Mouse (Mus musculus) thymus, postnatal 10 days (tissue): ENCODE measurements around the gene Gm49388.
A peak's percentile ranks its signal among the peaks of the same experiment; 100 is the strongest.
"Not testable (repeated sequence)": the region's sequence is repeated elsewhere in the genome, so short reads cannot be mapped to it uniquely, and the experiment has no call there.

Source experiments
- DNase-seq, 2 experiments: peaks; one replicate each; pipeline ENCODE4 v3.0.0; 2021; ENCODE audit warnings: low spot score in 2 of 2

Gene Gm49388

DNA sequence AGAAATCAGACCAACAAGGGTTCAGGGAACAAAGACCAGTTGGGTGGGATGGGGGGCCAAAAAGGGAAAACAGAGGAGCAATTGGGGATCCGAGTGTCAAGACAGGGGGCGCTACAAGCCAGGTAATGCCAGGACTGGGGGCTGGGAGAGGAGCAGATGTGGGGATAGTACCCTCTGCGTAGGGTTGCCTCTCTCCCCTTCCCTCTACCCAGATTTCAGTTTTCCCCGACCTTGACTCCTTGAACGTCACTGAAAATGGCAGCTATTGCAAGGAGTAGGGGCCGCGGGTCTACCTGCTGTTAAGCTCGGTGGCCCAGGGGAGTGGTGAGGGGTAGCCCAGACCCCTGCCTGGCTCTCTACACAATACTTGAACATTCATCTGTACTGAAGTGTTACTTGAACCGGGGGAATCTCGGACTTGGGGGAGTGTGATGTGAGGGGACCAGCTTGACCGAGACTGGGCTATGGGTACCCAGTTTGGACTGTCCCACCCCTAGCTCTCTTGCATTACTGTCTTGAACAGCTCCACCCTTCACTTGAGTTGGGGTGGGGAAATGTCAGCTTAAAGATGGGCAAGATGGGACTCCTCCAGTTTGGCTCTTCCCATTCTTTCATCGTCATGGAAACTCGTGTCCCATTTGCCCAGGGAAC lies 16.9 kb upstream of the Gm49388 start:
- no peak for DNase-seq

GRCm38 (mm10) chr7:127768997-127769593 lies 16.3 kb upstream of the Gm49388 start:
- DNase-seq = peak; percentile 27 to 40

GRCm38 (mm10) chr7:127769651-127770038 lies 15.8 kb upstream of the Gm49388 start, which contains the start of gene Orai3:
Gene Orai3 (plus strand): TSS chr7:127769815.
- peak; percentile 44 to 51 for DNase-seq

- DNase-seq = peak in 1 of 2 experiments; percentile 35
Observed at GRCm38 (mm10) chr7:127770039-127770905, 15.1 kb upstream of the Gm49388 start.

DNA sequence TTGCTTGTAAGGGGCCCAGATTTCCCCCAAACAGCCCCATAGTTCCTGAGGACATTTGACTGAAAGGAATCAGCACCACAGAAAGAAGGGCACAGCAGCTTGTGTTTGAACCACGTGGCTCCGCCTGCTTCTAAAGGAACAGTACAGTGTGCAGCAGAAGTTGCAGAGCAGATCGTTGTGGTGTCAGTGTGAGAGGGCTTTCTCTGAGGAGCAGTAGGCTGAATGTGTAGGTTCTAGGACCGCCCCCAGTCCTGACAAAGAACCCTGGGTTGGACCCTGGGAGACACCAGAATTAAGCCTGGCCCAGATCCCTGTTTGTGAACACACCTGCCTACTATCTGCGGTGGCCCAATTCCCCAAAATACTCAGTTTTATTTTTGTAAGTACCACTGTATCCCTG lies 14.1 kb upstream of the Gm49388 start:
- DNase-seq = peak in 1 of 2 experiments; percentile 25

DNA sequence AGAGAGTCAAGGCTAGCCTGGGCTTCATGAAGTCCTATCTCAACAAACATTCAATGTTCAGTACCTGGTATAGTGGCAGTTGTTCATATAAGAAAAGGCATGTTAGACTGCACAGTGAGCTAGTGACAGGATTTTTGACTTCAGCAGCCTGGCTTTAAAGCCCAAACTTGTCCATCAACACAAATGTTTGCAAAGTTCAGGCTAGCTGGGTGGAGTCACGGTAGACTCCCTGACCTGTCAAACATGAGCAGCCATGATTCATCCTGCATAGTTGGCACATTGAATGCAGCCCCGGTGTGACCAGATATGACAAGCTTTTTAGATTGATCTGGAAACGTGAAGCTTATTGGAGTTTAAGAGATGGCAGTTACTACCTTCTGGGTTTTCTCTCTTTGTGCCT lies 13.3 kb upstream of the Gm49388 start:
- no peak for DNase-seq

DNA sequence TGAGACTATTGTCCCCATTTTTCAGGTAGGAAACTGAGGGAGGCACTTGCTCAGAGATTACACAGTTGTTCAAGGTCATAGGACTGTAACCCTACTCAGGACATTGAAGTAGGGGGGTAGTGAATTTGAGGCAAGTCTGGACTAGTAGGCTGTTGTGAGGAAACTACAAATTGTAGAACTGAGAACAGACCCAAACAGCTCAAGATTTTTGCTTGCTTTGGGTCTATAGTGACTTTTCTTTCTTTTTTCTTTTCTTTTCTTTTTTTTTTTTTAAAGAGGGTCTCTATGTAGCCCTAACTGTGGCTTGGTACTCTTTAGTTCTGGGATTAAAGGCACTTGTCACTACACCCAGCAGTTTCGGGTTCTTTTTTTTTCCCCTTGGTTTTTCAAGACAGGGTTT lies 12.9 kb upstream of the Gm49388 start:
- DNase-seq = no peak

DNA sequence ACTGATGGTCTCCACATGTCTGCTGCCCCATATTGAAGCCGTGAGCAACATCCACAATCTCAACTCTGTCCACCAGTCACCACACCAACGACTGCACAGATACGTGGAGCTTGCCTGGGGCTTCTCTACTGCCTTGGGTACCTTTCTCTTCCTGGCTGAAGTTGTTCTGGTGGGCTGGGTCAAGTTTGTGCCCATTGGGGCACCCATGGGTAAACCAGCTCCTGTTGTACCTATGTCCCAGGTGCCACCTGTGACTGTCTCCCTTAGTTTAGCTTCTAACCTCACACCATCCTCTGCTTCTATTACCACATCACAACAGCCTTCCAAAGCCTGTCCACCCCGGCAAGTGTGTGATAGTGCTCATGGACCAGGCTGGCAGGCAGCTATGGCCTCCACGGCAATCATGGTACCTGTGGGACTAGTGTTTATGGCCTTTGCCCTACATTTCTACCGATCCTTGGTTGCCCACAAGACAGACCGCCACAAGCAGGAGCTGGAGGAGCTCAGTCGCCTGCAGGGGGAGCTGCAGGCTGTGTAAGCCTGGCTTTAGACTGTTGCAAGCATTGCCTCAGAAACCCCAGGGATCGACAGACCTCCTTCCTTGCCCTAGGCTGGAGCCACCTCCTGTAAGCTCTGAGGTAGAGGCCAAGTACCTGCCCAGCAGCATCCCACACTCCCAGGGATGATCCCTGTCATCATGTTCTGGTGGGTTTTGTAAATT lies 11.6 kb upstream of the Gm49388 start:
- peak; percentile 61 to 80 for DNase-seq

DNA sequence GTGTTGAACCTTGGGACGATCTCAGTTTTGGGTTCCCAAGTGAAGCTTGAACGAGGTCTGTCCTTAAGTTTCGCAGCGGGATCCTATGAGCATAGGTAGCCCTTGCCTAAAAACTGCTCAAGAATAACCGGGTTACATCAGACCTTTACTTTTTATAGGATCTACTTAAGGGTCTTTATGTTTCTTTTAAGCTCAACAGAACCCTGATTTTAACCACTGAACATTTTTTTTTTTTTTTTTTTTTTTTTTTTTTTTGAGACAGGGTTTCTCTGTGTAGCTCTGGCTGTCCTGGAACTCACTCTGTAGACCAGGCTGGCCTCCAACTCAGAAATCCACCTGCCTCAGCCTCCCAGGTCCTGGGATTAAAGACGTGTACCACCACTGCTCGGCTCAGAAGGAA lies 9.6 kb upstream of the Gm49388 start:
- DNase-seq = not testable (repeated sequence)

DNA sequence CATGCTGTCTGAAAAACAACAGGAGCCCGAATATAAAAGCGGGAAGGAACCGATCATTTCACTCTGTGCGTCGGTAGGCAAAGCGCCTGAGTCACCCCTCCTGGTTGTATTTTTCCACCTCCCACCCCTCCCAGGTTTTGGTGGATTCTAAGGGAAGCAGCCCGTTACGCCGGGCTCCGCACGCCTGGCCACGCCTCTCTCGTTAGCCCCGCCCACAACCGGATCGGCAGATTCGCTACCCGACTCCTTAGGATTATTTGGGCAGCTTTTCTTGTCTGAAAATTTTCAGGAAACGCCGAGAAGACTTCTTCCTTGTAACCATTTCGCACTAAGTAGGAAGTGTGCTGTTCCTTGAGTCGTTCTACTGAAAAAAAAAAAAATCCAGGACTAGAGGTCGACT lies 9.0 kb upstream of the Gm49388 start, which contains the start of gene Setd1a:
Setd1a (plus strand) TSS at position 245 of the 400 bp plus-strand sequence.
- peak; percentile 76 to 86 for DNase-seq

GRCm38 (mm10) chr7:127776878-127777473 lies 8.4 kb upstream of the Gm49388 start:
- peak; percentile 92 to 94 for DNase-seq

- peak; percentile 45 to 51 for DNase-seq
Observed at GRCm38 (mm10) chr7:127777474-127778266, 7.7 kb upstream of the Gm49388 start.

GRCm38 (mm10) chr7:127778350-127778749 lies 7.1 kb upstream of the Gm49388 start:
- no peak for DNase-seq

GRCm38 (mm10) chr7:127797076-127797845 lies 11.9 kb downstream of the Gm49388 start:
- no peak for DNase-seq

DNA sequence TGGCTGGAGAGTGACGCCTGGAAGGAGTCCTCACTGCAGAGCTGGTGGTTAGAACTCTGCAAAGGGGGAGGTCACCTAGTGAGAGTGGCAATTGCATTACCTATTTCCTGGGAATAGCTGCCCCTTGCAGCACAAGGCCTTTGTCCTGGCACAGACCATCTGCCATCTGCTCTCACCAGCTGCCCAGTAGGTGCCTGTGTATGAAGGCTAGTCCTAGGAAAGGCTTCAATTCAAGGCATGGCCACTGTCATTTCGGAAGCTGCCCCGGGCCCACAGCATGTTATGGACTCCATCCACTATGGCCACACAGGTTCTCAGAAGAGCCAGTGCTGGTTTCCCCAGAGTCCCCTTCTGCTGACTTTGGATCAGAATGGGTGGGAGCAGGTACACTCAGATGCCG lies 13.2 kb downstream of the Gm49388 start:
- DNase-seq = no peak

DNA sequence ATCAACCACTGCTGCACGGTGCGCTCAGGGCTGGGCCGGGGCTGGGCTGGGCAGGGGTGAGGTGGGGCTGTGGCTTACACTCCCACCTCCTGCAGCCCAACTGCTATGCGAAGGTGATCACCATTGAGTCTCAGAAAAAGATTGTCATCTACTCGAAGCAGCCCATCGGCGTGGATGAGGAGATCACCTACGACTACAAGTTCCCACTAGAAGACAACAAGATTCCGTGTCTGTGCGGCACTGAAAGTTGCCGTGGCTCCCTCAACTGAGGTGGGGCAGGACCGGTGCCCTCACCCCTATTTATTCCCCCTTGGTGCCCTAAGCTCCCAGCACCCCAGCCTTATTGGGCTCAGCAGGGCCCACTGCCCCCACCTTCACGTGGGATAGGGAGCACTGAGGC lies 13.8 kb downstream of the Gm49388 start:
- DNase-seq = no peak

DNA sequence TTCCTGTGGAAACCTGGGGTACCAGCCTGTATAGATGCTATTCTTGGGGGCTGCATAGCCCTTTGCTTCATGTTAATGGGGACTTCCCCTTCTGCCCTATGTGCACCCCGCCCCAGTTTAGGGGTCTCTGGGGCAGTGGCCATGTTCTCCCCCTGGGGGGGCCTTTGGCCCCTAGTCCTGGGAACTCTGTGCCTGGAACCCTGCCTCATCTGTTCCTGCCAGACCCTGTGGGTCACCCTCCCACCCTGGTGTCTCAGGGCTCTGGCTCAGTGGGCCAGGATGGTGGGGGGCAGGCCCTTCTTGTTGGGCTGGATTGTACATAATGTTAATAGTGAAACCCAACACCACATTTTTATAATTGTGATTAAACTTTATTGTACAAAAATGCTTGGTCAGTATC lies 14.3 kb downstream of the Gm49388 start:
- DNase-seq = no peak

- DNase-seq = peak; percentile 49 to 81
Observed at GRCm38 (mm10) chr7:127800435-127801009, 15.1 kb downstream of the Gm49388 start, which contains the start of gene Hsd3b7. Gene Hsd3b7 (plus strand): TSS chr7:127800604.

DNA sequence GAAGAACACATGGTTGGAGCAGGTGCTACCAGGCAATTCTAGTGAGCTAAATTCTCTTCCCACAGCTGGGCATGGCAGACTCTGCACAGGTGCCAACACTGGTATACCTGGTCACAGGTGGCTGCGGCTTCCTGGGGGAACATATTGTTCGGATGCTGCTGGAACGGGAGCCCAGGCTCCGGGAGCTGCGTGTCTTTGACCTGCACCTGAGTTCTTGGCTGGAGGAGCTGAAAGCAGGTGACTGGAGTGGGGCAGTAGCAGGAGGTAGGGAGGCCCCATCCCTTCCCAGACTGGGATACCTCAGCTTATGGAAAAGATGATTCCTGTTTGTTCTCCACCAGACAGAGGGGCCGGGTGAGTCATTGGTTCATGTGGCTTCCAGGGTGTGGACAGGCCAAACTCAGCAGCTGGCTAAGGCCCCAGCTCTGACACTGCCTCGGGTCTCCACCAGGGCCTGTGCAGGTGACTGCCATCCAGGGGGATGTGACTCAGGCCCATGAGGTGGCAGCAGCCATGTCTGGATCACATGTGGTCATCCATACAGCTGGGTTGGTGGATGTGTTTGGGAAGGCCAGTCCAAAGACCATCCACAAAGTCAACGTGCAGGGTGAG lies 15.7 kb downstream of the Gm49388 start:
- no peak for DNase-seq
